Mouse (Mus musculus) embryonic fibroblast, embryonic 13.5 days (primary cell): ENCODE measurements at regions not wholly inside any gene's neighbourhood (a gene's known extent, or its start where the extent isn't known, plus 50 kb on each side); places are given as distances from the start of the nearest gene placed in this dataset.

ENCODE experiments used
- CTCF ChIP-seq: IDR thresholded peaks from 2 replicates; pipeline ENCODE4 v1.5.1; 2011; ENCODE audit warnings: mild to moderate bottlenecking, control low read depth, low read length, moderate library complexity, borderline replicate concordance; ENCODE audit not compliant: insufficient read depth
- POLR2A ChIP-seq: IDR thresholded peaks from 2 replicates; pipeline ENCODE4 v1.6.1; 2011; ENCODE audit warnings: low read depth, mild to moderate bottlenecking, control low read depth, low read length, moderate library complexity

DNA sequence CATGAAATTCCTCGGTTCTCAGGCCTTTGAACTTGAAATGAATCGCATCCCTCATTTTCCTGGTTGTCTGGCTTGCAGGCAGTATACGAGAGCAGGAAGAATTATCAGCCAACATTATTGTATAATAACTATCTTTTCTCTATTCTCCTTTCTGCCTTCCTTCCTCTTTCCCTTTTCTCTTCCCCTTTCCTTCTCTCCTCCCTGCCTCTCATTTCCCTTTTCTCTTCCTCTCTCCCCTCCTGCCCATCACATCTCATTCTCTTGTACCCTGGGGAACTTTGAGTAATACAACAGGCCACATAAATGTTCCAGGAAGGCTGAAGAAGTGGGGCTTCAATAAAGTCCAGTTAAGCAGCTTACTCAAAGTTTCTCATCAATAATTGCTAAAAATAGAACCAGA lies 2831.1 kb downstream of the 9330182O14Rik start:
- TF ChIP-seq POLR2A (no peak), CTCF (no peak)
